Mouse (Mus musculus): ENCODE data around the gene Dync1h1. TPM values are rescaled to one million over a fixed set of nuclear protein-coding genes. Genes with fewer than 3 reads are reported as not detected.

Dync1h1 gene
- total RNA-seq, 2 experiments from 2014 or later, result 324 to 346 TPM

DNA sequence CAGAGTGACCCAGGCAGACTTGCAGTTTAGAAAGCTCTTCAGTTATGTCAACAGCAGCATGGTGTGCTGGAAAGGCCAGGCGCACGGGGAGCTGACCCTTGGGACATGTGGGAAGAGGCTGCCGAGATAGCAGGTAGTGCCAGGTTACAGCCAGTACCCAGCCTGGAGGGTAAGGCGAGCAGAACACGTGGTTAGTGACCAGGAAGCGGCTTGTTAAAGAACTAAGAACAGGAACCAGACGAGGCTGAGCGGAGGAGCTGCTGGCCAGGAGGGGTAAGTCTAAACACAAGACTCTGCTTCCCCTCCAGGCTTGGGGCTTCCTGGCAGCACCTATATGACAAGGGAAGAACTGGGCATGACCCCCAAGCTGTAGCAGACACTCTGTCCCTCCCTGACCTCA is 27.6 kb upstream of the Dync1h1 start:
- TF ChIP-seq CTCF (IDR thresholded peaks at IDR 0.05), result no peak
- DNase-seq (ENCODE audit: extremely low spot score in 1 of 2, low spot score in 2 of 2), result no peak
- Histone ChIP-seq H3K27ac (no peak overlapping the region), H3K4me3 (no peak overlapping the region)
- intact Hi-C loops (cut with DNase I), result no loop called here

DNA sequence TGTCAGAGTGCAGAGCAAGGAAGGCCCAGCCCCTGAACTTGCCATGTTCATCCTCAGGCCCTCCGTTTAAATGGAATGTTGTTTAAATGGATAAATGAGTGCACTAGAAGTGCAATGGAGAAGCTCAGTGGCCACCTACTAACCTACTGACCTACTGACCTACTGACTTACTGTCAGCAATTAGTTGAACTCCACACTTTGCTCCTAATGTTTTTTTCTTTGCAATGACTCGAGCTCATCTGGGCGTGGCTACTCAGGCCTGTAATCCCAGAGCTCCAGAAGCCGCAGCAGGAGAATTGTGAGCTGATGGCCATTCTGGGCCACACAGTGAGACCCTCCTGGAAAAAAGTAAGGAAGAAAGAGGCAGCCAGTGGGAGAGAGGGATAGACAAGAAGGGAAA is 25.3 kb upstream of the Dync1h1 start:
- Histone ChIP-seq H3K27ac (no peak overlapping the region), H3K4me3 (no peak overlapping the region)
- DNase-seq (ENCODE audit: extremely low spot score in 1 of 2, low spot score in 2 of 2), result no peak
- TF ChIP-seq CTCF (IDR thresholded peaks at IDR 0.05), result no peak
- intact Hi-C loops (cut with DNase I), result no loop called here

GRCm38 (mm10) chr12:110578333-110578732 is 22.9 kb upstream of the Dync1h1 start:
- no peak for DNase-seq (ENCODE audit: extremely low spot score in 1 of 2, low spot score in 2 of 2)
- Histone ChIP-seq H3K4me3 (no peak overlapping the region), H3K27ac (no peak overlapping the region)
- TF ChIP-seq CTCF (IDR thresholded peaks at IDR 0.05), result no peak
- intact Hi-C loops (cut with DNase I), result no loop called here

GRCm38 (mm10) chr12:110588622-110589021 is 12.6 kb upstream of the Dync1h1 start:
- no peak for DNase-seq (ENCODE audit: extremely low spot score in 1 of 2, low spot score in 2 of 2)
- no peak for TF ChIP-seq CTCF (IDR thresholded peaks at IDR 0.05)
- Histone ChIP-seq H3K27ac (no peak overlapping the region), H3K4me3 (no peak overlapping the region)
- intact Hi-C loops (cut with DNase I), result no loop called here

- peak overlapping the region; percentile 100 for H3K27ac ChIP-seq
- intact Hi-C loops (cut with DNase I), result loop anchor here (1.0 to 2.0 kb wide), 3 partner anchors 10 to 250 kb away; partner anchors contain the start of genes Dync1h1 and Mok
- DNase-seq (ENCODE audit: extremely low spot score in 1 of 2, low spot score in 2 of 2), result no peak
- no peak for TF ChIP-seq CTCF (IDR thresholded peaks at IDR 0.05)
- peak overlapping the region; percentile 82 for H3K4me3 ChIP-seq
These were observed 10.4 kb upstream of the Dync1h1 start for GRCm38 (mm10) chr12:110590804-110591259.

DNA sequence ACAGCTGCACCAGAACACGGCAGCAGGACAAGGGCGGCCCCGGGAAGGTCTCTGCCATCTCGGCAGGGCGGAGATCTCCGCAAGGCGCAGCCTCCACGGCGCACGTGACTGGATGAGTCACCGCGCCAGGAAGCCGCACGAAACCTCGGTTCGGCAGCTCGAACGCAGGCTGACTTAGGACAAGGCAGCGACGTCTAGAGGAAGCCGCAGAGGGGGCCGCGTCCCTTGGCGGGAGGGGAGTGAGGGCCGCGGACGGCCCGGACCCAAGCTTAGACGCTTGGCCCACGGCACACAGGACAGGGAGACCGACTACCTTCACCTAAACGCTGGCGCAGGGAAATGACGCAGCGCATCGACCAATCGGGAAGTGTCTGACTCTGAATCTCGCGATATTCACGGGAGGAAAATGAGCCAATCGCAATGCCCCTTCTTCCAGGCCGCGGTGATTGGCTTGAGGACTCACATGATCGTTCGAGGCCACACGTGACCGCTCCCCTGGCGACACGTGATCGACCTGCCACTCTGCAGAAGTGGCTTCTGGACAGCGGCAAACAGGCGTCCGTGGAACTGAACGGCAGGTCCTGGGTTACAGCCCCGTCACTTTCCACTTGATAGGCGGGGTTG is 9.9 kb upstream of the Dync1h1 start:
- TF ChIP-seq CTCF (IDR thresholded peaks at IDR 0.05), result no peak
- peak; percentile 99 for DNase-seq (ENCODE audit: extremely low spot score in 1 of 2, low spot score in 2 of 2)
- intact Hi-C loops (cut with DNase I), result loop anchor here (1.0 to 2.0 kb wide), 3 partner anchors 10 to 249 kb away; partner anchors contain the start of genes Dync1h1 and Mok
- Histone ChIP-seq H3K27ac (peak overlapping the region; percentile 100), H3K4me3 (peak overlapping the region; percentile 82)

DNA sequence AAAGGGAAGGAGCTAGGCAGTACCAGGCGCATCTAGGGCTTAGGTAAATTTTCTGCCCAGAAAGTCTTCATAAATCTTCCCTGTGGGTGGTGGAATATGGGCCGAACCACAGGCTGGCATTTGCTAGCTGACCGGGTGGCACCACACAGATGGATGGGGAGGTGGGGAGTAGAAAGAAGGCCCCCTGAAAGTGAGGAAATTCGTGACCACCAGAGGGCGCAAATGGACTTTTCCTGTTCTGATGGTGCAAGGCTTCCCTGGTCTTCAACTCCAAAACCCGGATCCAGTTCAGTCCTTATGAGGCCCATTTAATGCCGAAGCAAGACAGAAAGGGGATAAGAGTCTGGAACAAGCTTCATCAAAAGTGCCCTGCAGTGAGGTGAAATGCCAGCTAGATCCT is 2.7 kb upstream of the Dync1h1 start:
- DNase-seq (ENCODE audit: extremely low spot score in 1 of 2, low spot score in 2 of 2), result peak; percentile 53 to 76
- intact Hi-C loops (cut with DNase I), result loop anchor here (2.0 kb wide), 1 partner anchor 244 kb away; no protein-coding TSS in a partner anchor
- Histone ChIP-seq H3K27ac (peak overlapping the region; percentile 83), H3K4me3 (no peak overlapping the region)
- TF ChIP-seq CTCF (IDR thresholded peaks at IDR 0.05), result peak; percentile 81

DNA sequence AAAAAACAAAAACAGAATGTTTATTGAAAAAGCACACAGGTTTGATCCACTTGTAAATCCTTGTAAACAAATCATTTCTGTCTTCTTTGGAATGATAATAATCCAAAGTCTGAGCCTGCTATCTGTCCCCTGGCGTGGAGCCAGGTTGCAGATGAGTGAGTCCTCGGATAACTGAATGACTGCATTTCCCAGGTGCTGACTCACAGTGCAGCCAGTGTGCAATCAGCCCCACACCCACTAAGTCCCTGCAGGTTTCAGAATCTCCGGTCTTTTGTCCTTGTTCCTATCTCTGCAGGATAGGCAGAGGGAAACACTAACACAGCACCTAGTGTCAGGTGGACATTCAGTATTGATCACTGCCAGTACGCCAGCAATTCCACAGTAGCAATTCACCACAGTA is 1.5 kb upstream of the Dync1h1 start:
- no peak for DNase-seq (ENCODE audit: extremely low spot score in 1 of 2, low spot score in 2 of 2)
- TF ChIP-seq CTCF (IDR thresholded peaks at IDR 0.05), result no peak
- peak overlapping the region; percentile 83 for H3K27ac ChIP-seq
- intact Hi-C loops (cut with DNase I), result loop anchor here (2.0 to 5.0 kb wide), 3 partner anchors 97 to 243 kb away; partner anchors contain the start of gene Ppp2r5c
- peak overlapping the region; percentile 99 for H3K4me3 ChIP-seq

- Histone ChIP-seq H3K27ac (peak overlapping the region; percentile 83), H3K4me3 (peak overlapping the region; percentile 99)
- intact Hi-C loops (cut with DNase I), result loop anchor here (2.0 to 5.0 kb wide), 2 partner anchors 96 to 153 kb away; partner anchors contain the start of gene Ppp2r5c
- TF ChIP-seq CTCF (IDR thresholded peaks at IDR 0.05), result no peak
- no peak for DNase-seq (ENCODE audit: extremely low spot score in 1 of 2, low spot score in 2 of 2)
These were observed 844 bp upstream of the Dync1h1 start for GRCm38 (mm10) chr12:110600225-110600991.

- Histone ChIP-seq H3K4me3 (no peak overlapping the region), H3K27ac (no peak overlapping the region)
- TF ChIP-seq CTCF (IDR thresholded peaks at IDR 0.05), result no peak
- no peak for DNase-seq (ENCODE audit: extremely low spot score in 1 of 2, low spot score in 2 of 2)
- intact Hi-C loops (cut with DNase I), result no loop called here
These were observed 4.9 kb downstream of the Dync1h1 start for GRCm38 (mm10) chr12:110606161-110606560.

- DNase-seq (ENCODE audit: extremely low spot score in 1 of 2, low spot score in 2 of 2), result no peak
- TF ChIP-seq CTCF (IDR thresholded peaks at IDR 0.05), result no peak
- intact Hi-C loops (cut with DNase I), result no loop called here
- H3K27ac ChIP-seq, result no peak overlapping the region
- no peak overlapping the region for H3K4me3 ChIP-seq
These were observed 5.4 kb downstream of the Dync1h1 start for GRCm38 (mm10) chr12:110606676-110607075.
